Mouse (Mus musculus): ENCODE data around the gene Tarbp2. TPM values are rescaled to one million over a fixed set of nuclear protein-coding genes. Genes with fewer than 3 reads are reported as not detected.

Tarbp2 gene
- polyA plus RNA-seq (2017; shearing (Covaris generic)), result 61.1 TPM

DNA sequence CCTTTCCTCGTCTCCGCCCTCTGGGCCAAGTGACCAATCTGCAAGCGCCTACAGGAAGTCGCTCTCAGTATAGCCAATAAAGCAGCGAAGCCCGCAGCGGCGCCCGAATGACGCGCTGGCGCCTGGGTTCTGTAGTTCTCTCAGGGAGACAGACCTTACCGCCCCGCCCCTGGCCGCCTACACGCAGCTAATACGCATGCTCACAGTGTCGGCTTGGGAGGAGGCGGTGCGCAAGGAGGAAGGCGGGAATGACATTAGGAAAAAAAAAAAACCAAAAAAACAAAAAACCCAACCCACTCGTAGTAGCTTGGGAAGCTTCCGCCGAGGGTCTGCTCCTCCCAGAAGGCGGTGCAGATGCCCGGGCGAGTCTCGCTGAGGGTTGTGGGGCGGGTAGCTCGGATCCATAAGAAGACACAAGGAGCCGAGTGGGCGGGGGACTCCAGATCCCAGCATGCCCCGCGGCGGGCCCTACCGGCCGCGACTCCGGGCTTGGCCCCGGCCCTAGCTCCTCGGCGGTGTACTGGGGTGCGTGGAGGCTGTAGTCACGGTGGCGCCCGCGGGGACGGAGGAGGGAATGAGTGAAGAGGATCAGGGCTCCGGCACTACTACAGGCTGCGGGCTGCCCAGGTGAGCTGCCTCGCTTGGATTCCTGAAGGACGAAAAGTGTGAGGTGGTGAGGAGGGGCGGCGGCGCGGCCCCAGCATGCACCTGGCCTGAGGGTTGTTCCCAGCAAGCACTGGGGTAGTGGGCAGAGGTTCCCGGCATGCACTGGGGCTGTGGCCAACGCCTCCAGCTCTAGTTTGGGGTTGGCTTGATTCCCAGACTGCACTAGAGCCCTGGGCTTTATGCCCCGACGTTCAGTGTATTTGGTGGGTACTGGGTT lies at the start of gene Tarbp2:
TSS of gene Tarbp2 (plus strand) at position 217 of the 883 bp plus-strand sequence.

DNA sequence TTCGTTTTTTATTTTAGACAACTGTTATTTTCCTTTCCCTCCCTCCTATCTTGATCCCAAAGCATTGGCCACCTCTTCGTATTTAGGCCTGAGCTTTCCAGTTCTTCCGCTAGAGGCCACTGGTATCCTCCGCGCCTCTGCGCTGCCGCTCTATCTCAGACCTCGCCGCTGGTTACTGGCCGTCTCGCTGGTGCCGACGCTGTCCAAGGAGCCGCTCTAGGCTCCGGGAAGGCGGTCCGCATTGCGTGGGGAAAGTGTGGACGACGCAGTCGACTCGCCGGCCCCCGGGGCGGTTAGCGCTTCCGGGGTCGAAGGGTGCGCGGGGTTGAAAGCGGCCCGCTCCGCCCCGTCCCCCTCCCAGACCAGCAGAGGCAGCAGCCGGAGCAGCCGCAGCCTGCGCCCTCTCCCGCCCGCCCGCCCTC lies 47.8 kb upstream of the Tarbp2 start, which contains the start of gene Pcbp2:
TSS of gene Pcbp2 (plus strand) at position 357 of the 422 bp plus-strand sequence.

DNA sequence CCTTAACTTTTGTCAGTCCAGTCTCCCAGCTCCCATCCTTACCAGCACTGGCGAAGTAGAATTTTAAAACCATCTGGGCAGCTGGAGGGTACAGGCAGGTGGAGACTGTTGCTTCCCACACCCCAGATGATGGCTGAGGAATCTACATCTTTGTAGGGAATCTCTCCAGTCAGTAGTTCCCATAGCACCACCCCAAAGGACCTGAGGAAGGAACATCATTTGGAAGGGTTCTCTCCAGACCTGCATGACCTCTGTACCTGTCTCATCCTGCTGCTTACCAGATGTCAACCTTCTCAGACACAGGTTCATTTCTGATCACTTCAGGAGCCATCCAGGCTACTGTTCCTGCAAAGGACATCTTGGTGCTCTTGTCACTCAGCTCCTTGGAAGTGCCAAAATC lies 14.5 kb upstream of the Tarbp2 start, which contains the start of gene Gm10337:
TSS of gene Gm10337 (plus strand) at position 276 of the 400 bp plus-strand sequence.

DNA sequence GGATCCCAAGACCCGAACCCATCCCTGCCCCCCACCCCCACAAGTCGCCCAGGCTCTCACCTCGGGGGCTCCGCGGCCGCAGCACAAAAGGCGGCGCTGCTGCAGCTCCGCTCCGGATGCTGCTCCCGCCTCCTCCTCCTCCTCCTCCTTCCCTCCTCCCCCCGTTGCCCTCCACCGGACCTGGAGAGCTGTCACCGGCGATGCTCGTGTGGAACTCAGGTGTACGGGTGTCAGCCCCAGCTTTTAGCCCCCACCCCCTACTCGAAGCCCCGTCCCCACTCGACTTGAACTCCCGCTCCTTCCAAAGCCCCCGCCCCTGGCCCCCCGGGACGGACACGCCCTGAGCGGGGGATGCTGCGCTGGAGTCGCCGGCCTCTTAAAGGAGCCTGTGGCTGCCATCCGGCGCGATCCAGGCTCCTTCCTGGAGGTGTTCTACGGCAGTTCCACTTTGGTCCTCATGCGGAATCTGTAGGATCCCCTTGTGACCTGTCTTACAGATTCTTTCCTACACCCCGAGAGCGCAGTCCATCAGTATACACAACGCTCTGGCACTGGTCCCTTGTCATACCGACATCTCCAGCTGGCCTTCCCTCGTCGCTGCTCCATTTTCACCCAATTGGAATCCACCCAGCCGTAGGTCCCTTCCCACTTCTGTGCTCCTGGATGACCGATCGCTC lies 1.1 kb upstream of the Tarbp2 start, which contains the start of gene Map3k12:
TSS of gene Map3k12 (minus strand) at position 337 of the 677 bp plus-strand sequence.

DNA sequence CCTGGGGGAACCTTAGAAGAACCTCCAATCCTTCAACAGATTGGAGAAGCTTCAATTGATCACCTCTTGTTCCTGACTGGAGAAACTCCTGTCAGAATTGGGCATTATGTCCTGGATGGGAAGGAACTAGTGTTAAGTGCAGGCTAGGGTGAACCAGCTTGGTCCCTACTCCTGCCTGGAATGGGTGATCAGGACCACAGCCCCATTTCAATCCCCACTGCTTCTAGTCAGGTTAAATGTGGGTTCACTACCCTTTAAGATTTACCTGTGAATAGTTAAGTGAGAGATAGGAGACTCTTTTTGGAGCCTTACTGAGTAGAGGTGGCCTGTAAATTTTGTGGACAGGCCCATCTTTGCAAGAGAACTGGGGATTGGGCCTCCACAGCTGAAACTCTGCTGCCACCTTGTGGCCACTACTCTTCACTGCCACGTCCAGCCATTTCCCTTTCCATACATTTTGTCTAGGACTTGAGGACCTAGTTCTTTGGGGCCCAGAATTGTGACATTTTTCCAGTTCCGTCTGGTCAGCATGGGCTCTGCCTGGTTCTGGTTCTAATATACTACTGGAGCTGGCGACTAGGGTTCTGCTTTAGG lies 7.0 kb downstream of the Tarbp2 start, which contains the start of gene Npff:
TSS of gene Npff (minus strand) at position 51 of the 594 bp plus-strand sequence.

Other genes starting within 250 kb of the Tarbp2 start
- gene Gm9918, start 247.6 kb upstream of the Tarbp2 start, polyA plus RNA-seq (2017; shearing (Covaris generic)), result not detected
- 36.3 TPM for gene Mfsd5, start 238.7 kb upstream of the Tarbp2 start, polyA plus RNA-seq (2017; shearing (Covaris generic))
- gene Espl1, start 221.9 kb upstream of the Tarbp2 start, polyA plus RNA-seq (2017; shearing (Covaris generic)), result 0.50 TPM
- gene Pfdn5, start 192.1 kb upstream of the Tarbp2 start, polyA plus RNA-seq (2017; shearing (Covaris generic)), result 472 TPM
- 43.2 TPM for gene Myg1, start 186.5 kb upstream of the Tarbp2 start, polyA plus RNA-seq (2017; shearing (Covaris generic))
- 37.0 TPM for gene Aaas, start 167.4 kb upstream of the Tarbp2 start, polyA plus RNA-seq (2017; shearing (Covaris generic))
- not detected for gene Sp7, start 151.0 kb upstream of the Tarbp2 start, polyA plus RNA-seq (2017; shearing (Covaris generic))
- gene Sp1, start 112.0 kb upstream of the Tarbp2 start, polyA plus RNA-seq (2017; shearing (Covaris generic)), result 21.4 TPM
- gene Amhr2, start 72.8 kb upstream of the Tarbp2 start, polyA plus RNA-seq (2017; shearing (Covaris generic)), result 1.2 TPM
- 564 TPM for gene Prr13, start 59.2 kb upstream of the Tarbp2 start, polyA plus RNA-seq (2017; shearing (Covaris generic))
- gene Pcbp2, start 47.7 kb upstream of the Tarbp2 start, polyA plus RNA-seq (2017; shearing (Covaris generic)), result 94.6 TPM
- gene Gm10337, start 14.5 kb upstream of the Tarbp2 start, polyA plus RNA-seq (2017; shearing (Covaris generic)), result not detected
- 7.1 TPM for gene Map3k12, start 1.1 kb upstream of the Tarbp2 start, polyA plus RNA-seq (2017; shearing (Covaris generic))
- 5.1 TPM for gene Npff, start 6.8 kb downstream of the Tarbp2 start, polyA plus RNA-seq (2017; shearing (Covaris generic))
- gene Gm28047, start 106.9 kb downstream of the Tarbp2 start, polyA plus RNA-seq (2017; shearing (Covaris generic)), result not detected
- 37.6 TPM for gene Atf7, start 107.3 kb downstream of the Tarbp2 start, polyA plus RNA-seq (2017; shearing (Covaris generic))
- gene Atp5g2, start 154.2 kb downstream of the Tarbp2 start, polyA plus RNA-seq (2017; shearing (Covaris generic)), result 13.2 TPM
- 29.2 TPM for gene Calcoco1, start 204.0 kb downstream of the Tarbp2 start, polyA plus RNA-seq (2017; shearing (Covaris generic))

Measured in effector memory CD4-positive, alpha-beta T cell, adult 5 months (primary cell).